Mouse (Mus musculus) kidney, adult 2 months (tissue): ENCODE data around the gene Eif5a2.
A peak's percentile ranks its signal among the peaks of the same experiment; 100 is the strongest.
"Not testable (repeated sequence)": the region's sequence is repeated elsewhere in the genome, so short reads cannot be mapped to it uniquely, and the experiment has no call there.

Source experiments
- CTCF ChIP-seq: fragments of 200-500 bp; conservative IDR thresholded peaks from 2 replicates; pipeline ENCODE4 v1.5.1; 2011; ENCODE audit warnings: low read depth, mild to moderate bottlenecking, control low read depth, low read length, moderate library complexity, mixed read lengths; ENCODE audit not compliant: insufficient read depth, insufficient read length
- POLR2A ChIP-seq: fragments of 200-500 bp; IDR thresholded peaks from one replicate; pipeline ENCODE4 v1.6.1; 2011; ENCODE audit warnings: low read depth, low read length, control low read depth

DNA sequence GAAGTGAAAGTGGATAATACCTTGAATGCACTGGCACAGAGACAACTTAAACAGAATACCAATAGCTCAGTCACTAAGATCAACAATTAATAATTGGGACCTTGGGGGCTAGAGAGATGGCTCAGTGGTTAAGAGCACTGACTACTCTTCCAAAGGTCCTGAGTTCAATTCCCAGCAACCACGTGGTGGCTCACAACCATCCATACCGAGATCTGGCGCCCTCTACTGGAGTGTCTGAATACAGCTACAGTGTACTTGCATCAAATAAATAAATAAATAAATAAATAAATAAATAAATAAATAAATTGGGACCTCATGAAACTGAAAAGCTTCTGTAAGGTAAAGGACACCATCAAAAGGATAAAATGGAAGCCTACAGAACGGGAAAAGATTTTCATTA lies 8.2 kb upstream of the Eif5a2 start:
- TF ChIP-seq POLR2A, result not testable (repeated sequence)
- 0 out of 2 replicates have a peak, but pooled peaks have one; percentile 9 for TF ChIP-seq CTCF
